Mouse (Mus musculus) limb, embryonic 14.5 days (tissue): ENCODE results near the gene Acot12. TPM values are rescaled to one million over a fixed set of nuclear protein-coding genes. Genes with fewer than 3 reads are reported as not detected.

ENCODE experiments used
- ATAC-seq: fragments of 200-750 bp; cut with Nextera tagmentation; 2 replicates; pipeline ENCODE4 v1.8.0; 2017; ENCODE audit warnings: low read depth, moderate number of reproducible peaks, moderate TSS enrichment; ENCODE audit not compliant: low FRiP score
- DNase-seq: peaks from one replicate; pipeline ENCODE4 v3.0.0-alpha.2; 2015; ENCODE audit warnings: low spot score
- H3K27ac ChIP-seq: fragments of 300-500 bp; sonication (generic); replicated peaks from 2 replicates; pipeline ENCODE4 v1.5.1; 2014; ENCODE audit warnings: low read depth, mild to moderate bottlenecking, low read length, moderate library complexity, mixed read lengths
- H3K27me3 ChIP-seq: fragments of 300-500 bp; sonication (generic); 2 replicates; pipeline ENCODE4 v1.6.1; 2014; ENCODE audit warnings: low read length, mixed read lengths; ENCODE audit not compliant: control insufficient read depth, insufficient read depth
- H3K36me3 ChIP-seq: fragments of 300-500 bp; sonication (generic); 2 replicates; pipeline ENCODE4 v1.6.1; 2014; ENCODE audit warnings: mild to moderate bottlenecking, low read length, moderate library complexity, mixed read lengths; ENCODE audit not compliant: control insufficient read depth, insufficient read depth
- H3K4me1 ChIP-seq: fragments of 300-500 bp; sonication (generic); 2 replicates; pipeline ENCODE4 v1.6.1; 2014; ENCODE audit warnings: antibody characterized with exemption, low read length, mixed read lengths; ENCODE audit not compliant: control insufficient read depth, insufficient read depth
- H3K4me2 ChIP-seq: fragments of 300-500 bp; sonication (generic); replicated peaks from 2 replicates; pipeline ENCODE4 v1.6.1; 2014; ENCODE audit warnings: low read depth, mild to moderate bottlenecking, low read length, moderate library complexity; ENCODE audit not compliant: severe bottlenecking
- H3K4me3 ChIP-seq: fragments of 300-500 bp; sonication (generic); replicated peaks from 2 replicates; pipeline ENCODE4 v1.5.1; 2014; ENCODE audit warnings: low read length
- H3K9ac ChIP-seq: fragments of 300-500 bp; sonication (generic); 2 replicates; pipeline ENCODE4 v1.6.1; 2014; ENCODE audit warnings: mild to moderate bottlenecking, low read depth, low read length, moderate library complexity; ENCODE audit not compliant: severe bottlenecking
- H3K9me3 ChIP-seq: fragments of 300-500 bp; sonication (generic); 2 replicates; pipeline ENCODE4 v1.6.1; 2016; ENCODE audit warnings: low read length; ENCODE audit not compliant: control insufficient read depth
- POLR2A ChIP-seq: fragments of 200-500 bp; IDR thresholded peaks from 2 replicates; pipeline ENCODE4 v1.8.0; 2012; ENCODE audit warnings: inconsistent platforms, mild to moderate bottlenecking, moderate library complexity, borderline replicate concordance; ENCODE audit not compliant: insufficient read depth, insufficient read length; ENCODE audit errors: extremely low read depth
- WGBS: fragments of 180-500 bp; shearing (Covaris S2); extraction: QIAGEN DNeasy Blood & Tissue Kit; methylation state at CpG from one replicate; pipeline ENCODE4 v1.1.7; 2014; 5-methylcytosine and 5-hydroxymethylcytosine counted together
- polyA plus RNA-seq, 2 experiments: library from polyadenylated mRNA; depleted of rRNA in 1 of 2; stranded (reverse) in 1 of 2; unstranded in 1 of 2; fragments of >200 nt; fragmentation: Nextera tagmentation in 1 of 2; extraction: Ambion mirVana in 1 of 2; gene quantifications; 2 replicates each; pipeline versions ENCODE4 v1.2.1 to v1.2.3; 2012 to 2014

Gene Acot12
- polyA plus RNA-seq, 2 experiments = 0.11 TPM; not detected in 1

DNA sequence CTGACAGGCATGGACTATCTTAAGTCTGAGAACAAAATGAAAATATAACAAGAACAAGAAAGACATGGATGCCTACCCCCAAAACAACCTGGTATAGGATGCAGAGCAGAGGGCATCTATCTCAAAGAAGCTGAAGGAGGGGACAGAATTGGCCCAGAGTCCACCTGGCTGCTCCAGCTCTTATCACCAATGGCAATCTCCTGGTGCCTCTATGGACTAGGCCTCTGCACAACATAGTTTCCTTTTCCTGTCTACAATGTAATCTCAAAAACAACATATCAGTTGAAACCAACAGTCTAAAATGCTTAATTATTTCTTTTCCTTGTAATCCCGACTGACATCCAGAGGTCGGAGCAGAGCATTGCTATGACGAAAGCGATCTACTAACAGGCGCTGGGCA lies 36.8 kb downstream of the Acot12 start:
- Histone ChIP-seq H3K9ac (no peak overlapping the region), H3K4me2 (no peak overlapping the region), H3K4me1 (no peaks in the 10 kb centered on the region), H3K27me3 (no peaks in the 10 kb centered on the region), H3K27ac (no peak overlapping the region), H3K9me3 (no peaks in the 10 kb centered on the region), H3K4me3 (no peak overlapping the region), H3K36me3 (no peaks in the 10 kb centered on the region)
- no peak for TF ChIP-seq POLR2A
- no peak for ATAC-seq
- DNase-seq = no peak
- WGBS = 89% methylated on average over 5 of the region's 5 CpGs

GRCm38 (mm10) chr13:91779892-91780291 lies 38.6 kb downstream of the Acot12 start:
- no peak overlapping the region for H3K27ac ChIP-seq
- H3K9ac ChIP-seq = no peak overlapping the region
- DNase-seq (peak; percentile 13), ATAC-seq (no peak)
- no peaks in the 10 kb centered on the region for H3K36me3 ChIP-seq
- H3K9me3 ChIP-seq = no peaks in the 10 kb centered on the region
- no peak for TF ChIP-seq POLR2A
- no peak overlapping the region for H3K4me3 ChIP-seq
- H3K4me1 ChIP-seq = no peaks in the 10 kb centered on the region
- H3K27me3 ChIP-seq = no peaks in the 10 kb centered on the region
- no peak overlapping the region for H3K4me2 ChIP-seq

DNA sequence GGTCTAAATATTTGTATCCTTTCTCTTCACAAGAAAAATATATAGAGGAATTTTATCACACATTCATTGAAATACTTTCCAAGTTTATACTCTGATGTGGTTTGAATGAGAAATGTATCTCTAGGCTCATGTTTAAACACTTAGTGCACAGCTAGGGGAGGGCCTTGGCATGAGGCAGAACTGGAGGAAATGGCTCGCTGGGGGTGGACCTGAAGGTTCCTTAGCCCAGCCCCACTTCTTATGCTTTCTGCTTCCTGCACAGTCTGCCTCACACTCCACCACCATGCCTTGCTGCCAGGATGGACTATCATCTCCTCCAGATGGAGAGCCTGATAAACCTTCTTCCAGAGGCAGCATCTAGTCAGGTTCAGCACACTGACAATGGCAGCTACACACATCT lies 50.7 kb downstream of the Acot12 start:
- no peak for TF ChIP-seq POLR2A
- WGBS = 16% methylated on average over 1 of the region's 1 CpGs
- Histone ChIP-seq H3K4me3 (no peak overlapping the region), H3K27ac (no peak overlapping the region), H3K27me3 (no peaks in the 10 kb centered on the region), H3K4me1 (peaks cover 5% of the 10 kb centered on the region; the same call in 1 of the 2 replicates), H3K36me3 (peaks cover 24% of the 10 kb centered on the region), H3K4me2 (no peak overlapping the region), H3K9me3 (no peaks in the 10 kb centered on the region), H3K9ac (no peak overlapping the region)
- ATAC-seq (peak; percentile 54; the same call in 1 of the 2 replicates), DNase-seq (peak; percentile 17)

DNA sequence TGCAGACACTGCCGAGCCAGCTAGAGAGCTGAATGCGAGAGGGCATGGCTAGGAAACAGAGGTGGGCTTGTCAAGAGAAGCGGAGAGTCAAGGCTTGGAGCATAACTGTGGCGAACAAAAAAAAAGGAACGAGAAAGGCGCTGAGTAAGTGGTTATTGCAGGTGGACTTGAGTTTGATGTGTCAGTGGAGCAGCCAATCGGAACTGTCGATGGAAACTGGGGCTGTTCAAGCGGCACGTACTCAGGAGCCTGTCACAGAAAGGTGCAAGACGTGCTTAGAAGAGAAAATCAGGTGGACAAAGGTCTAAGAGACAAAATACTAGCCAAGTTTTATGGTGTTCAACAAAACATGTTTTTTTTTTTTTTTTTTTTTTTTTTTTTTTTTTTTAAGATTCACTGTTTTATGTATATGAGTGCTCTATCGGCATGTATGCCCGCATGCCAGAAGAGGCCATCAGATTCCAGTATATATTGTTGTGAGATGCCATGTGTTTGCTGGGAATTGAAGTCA lies 53.7 kb downstream of the Acot12 start:
- H3K27me3 ChIP-seq = no peaks in the 10 kb centered on the region
- H3K9ac ChIP-seq = no peak overlapping the region
- no peak for TF ChIP-seq POLR2A
- H3K27ac ChIP-seq = no peak overlapping the region
- ATAC-seq (no peak), DNase-seq (no peak)
- peaks cover 52% of the 10 kb centered on the region for H3K36me3 ChIP-seq
- H3K4me2 ChIP-seq = no peak overlapping the region
- no peak overlapping the region for H3K4me3 ChIP-seq
- no peaks in the 10 kb centered on the region for H3K9me3 ChIP-seq
- peaks cover 5% of the 10 kb centered on the region; the same call in 1 of the 2 replicates for H3K4me1 ChIP-seq
- 93% methylated on average over 13 of the region's 13 CpGs for WGBS

DNA sequence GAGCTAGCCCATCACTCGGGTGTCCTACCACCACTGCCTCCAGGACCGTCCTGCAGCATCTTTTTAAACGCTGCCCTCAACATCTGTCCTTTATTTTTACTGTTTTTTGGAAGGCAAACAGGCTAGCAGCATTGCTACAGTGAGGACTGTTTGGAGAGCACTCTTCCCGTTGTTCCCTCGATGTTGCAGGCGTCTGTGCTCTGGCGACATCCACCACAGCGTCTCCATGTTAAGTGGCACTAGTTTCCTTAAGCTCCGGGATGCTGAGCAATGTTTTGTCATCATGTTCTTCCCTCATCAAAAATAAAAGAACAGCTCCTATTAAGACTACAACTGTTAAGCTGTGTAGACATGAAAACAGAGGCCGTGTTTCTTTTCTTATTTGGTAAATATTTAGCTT lies 54.3 kb downstream of the Acot12 start:
- no peaks in the 10 kb centered on the region for H3K9me3 ChIP-seq
- peaks cover 5% of the 10 kb centered on the region; the same call in 1 of the 2 replicates for H3K4me1 ChIP-seq
- H3K36me3 ChIP-seq = peaks cover 57% of the 10 kb centered on the region
- H3K27ac ChIP-seq = no peak overlapping the region
- ATAC-seq (no peak), DNase-seq (no peak)
- WGBS = 92% methylated on average over 10 of the region's 10 CpGs
- no peak overlapping the region for H3K4me3 ChIP-seq
- no peaks in the 10 kb centered on the region for H3K27me3 ChIP-seq
- H3K9ac ChIP-seq = no peak overlapping the region
- no peak for TF ChIP-seq POLR2A
- no peak overlapping the region for H3K4me2 ChIP-seq

GRCm38 (mm10) chr13:91796003-91796402 lies 54.7 kb downstream of the Acot12 start:
- no peak for TF ChIP-seq POLR2A
- no peak overlapping the region for H3K27ac ChIP-seq
- H3K4me3 ChIP-seq = no peak overlapping the region
- no peak overlapping the region for H3K9ac ChIP-seq
- H3K27me3 ChIP-seq = no peaks in the 10 kb centered on the region
- no peak overlapping the region for H3K4me2 ChIP-seq
- ATAC-seq = no peak
- H3K4me1 ChIP-seq = peaks cover 5% of the 10 kb centered on the region; the same call in 1 of the 2 replicates
- WGBS = 91% methylated on average over 6 of the region's 6 CpGs
- no peaks in the 10 kb centered on the region for H3K9me3 ChIP-seq
- no peak for DNase-seq
- H3K36me3 ChIP-seq = peaks cover 61% of the 10 kb centered on the region
